ENCODE assay signal across 8 mouse cellular contexts in genomic region chr9:83924878-83925687, GRCm38 (mm10). TPM values are rescaled to one million over a fixed set of nuclear protein-coding genes. Genes with fewer than 3 reads are reported as not detected.
DNase-seq lines count a peak whose midpoint lies in the region; ATAC-seq lines count a peak whose summit lies in the region.

Gene Bckdhb, plus strand, starts transcription at chr9:83925145.

- peak; percentile 97 for DNase-seq in Muller cell, postnatal 12 days (ENCODE audit: inconsistent ontology term)
- peak; percentile 98 for DNase-seq in cerebellum, adult 9-11 months
- peak; percentile 96 to 99 for DNase-seq in frontal cortex, adult 2 months (ENCODE audit: extremely low spot score in 1 of 2, low spot score in 1 of 2)
- DNase-seq in hindbrain, embryonic 11.5 days (ENCODE audit: low spot score): peak; percentile 95
- DNase-seq in layer of hippocampus, postnatal 10 days (ENCODE audit: low spot score in 2 of 2): peak; percentile 97 to 99
- peak; percentile 99 for DNase-seq in lung, postnatal 10 days
- peak; percentile 96 for DNase-seq in ovary, postnatal 36 days (ENCODE audit: low spot score)
- peak; percentile 96 for DNase-seq in thymus, postnatal 25 days

- WGBS in hindbrain, embryonic 11.5 days: under 1% methylated on average over 42 of the region's 46 CpGs

- H3K27ac ChIP-seq in hindbrain, embryonic 11.5 days (ENCODE audit: low read depth, low read length): no peak within 1 kb of the TSS

- peak within 1 kb of the TSS; percentile 61 for H3K4me3 ChIP-seq in hindbrain, embryonic 11.5 days (ENCODE audit: low read depth, low read length)

- H3K4me1 ChIP-seq in hindbrain, embryonic 11.5 days (replicated peaks; ENCODE audit: control insufficient read depth, insufficient read depth, low read length): no peaks in the 10 kb centered on the region

- H3K36me3 ChIP-seq in hindbrain, embryonic 11.5 days (ENCODE audit: control insufficient read depth, insufficient read depth, low read length): no peaks in the 10 kb centered on the region

- peak within 1 kb of the TSS; percentile 50 for H3K4me2 ChIP-seq in hindbrain, embryonic 11.5 days (replicated peaks; ENCODE audit: low read depth, low read length)

- no peaks in the 10 kb centered on the region for H3K27me3 ChIP-seq in hindbrain, embryonic 11.5 days (ENCODE audit: control insufficient read depth, insufficient read depth, low read length)

- peak within 1 kb of the TSS; percentile 57 for H3K9ac ChIP-seq in hindbrain, embryonic 11.5 days (ENCODE audit: low read depth, low read length)

- ATAC-seq in hindbrain, embryonic 11.5 days (ENCODE audit: low FRiP score): peak; percentile 100

- no peaks in the 10 kb centered on the region for H3K9me3 ChIP-seq in hindbrain, embryonic 11.5 days (ENCODE audit: control insufficient read depth, low read length)

RNA-seq across cellular contexts. Expression of gene Bckdhb, which starts in this region (rescaled TPM):
- polyA plus RNA-seq in frontal cortex, adult 2 months (2012; rRNA removed): 34.8 and 40.1 TPM in 2 replicates
- polyA plus RNA-seq in hindbrain, embryonic 11.5 days (2014; fragmentation: Nextera tagmentation; extraction: Ambion mirVana): 54.1 and 57.2 TPM in 2 replicates
- 10 to 100 TPM; 30.0 to 30.8 TPM for total RNA-seq in layer of hippocampus, postnatal 10 days (2021)
